Mouse (Mus musculus) MEL (cell line): ENCODE data around the gene Cab39l. TPM values are rescaled to one million over a fixed set of nuclear protein-coding genes. Genes with fewer than 3 reads are reported as not detected.

ENCODE experiments used
- DNase-seq: peaks from one replicate; pipeline ENCODE4 v3.0.0; 2011; ENCODE audit warnings: low read depth, low spot score
- H3K27ac ChIP-seq: 2 replicates; pipeline ENCODE4 v1.5.1; 2012; ENCODE audit warnings: low read depth, mild to moderate bottlenecking, control low read depth, low read length, moderate library complexity; ENCODE audit not compliant: control insufficient read depth
- H3K27me3 ChIP-seq, 2 experiments: fragments of 150-350 bp in 1 of 2; sonication (generic) in 1 of 2; 2 replicates each; pipeline ENCODE4 v1.6.1; 2012; ENCODE audit warnings: low read length in 2 of 2, mild to moderate bottlenecking in 2 of 2, improper control_type of control experiment in 1 of 2, moderate library complexity in 1 of 2; ENCODE audit not compliant: insufficient read depth in 2 of 2, control insufficient read depth in 1 of 2
- H3K36me3 ChIP-seq, 2 experiments: 2 replicates each; pipeline ENCODE4 v1.6.1; 2012 to 2014; ENCODE audit warnings: low read length in 2 of 2, improper control_type of control experiment in 1 of 2, inconsistent platforms in 1 of 2, mild to moderate bottlenecking in 1 of 2; ENCODE audit not compliant: insufficient read depth in 2 of 2, control insufficient read depth in 1 of 2
- H3K4me1 ChIP-seq, 2 experiments: fragments of 150-350 bp in 1 of 2; sonication (generic) in 1 of 2; 2 replicates each; pipeline ENCODE4 v1.6.1; 2012; ENCODE audit warnings: low read length in 2 of 2, improper control_type of control experiment in 1 of 2, mild to moderate bottlenecking in 1 of 2; ENCODE audit not compliant: insufficient read depth in 2 of 2, control insufficient read depth in 1 of 2
- H3K4me3 ChIP-seq, 2 experiments: fragments of 150-350 bp in 1 of 2; sonication (generic) in 1 of 2; 2 replicates each; pipeline ENCODE4 v1.5.1; 2012; ENCODE audit warnings: low read depth in 2 of 2, low read length in 2 of 2, mild to moderate bottlenecking in 2 of 2, moderate library complexity in 2 of 2, control low read depth in 1 of 2, improper control_type of control experiment in 1 of 2; ENCODE audit not compliant: control insufficient read depth in 1 of 2, insufficient read depth in 1 of 2
- H3K79me2 ChIP-seq: 2 replicates; pipeline ENCODE4 v1.6.1; 2012; ENCODE audit warnings: mild to moderate bottlenecking, low read length, moderate library complexity; ENCODE audit not compliant: control insufficient read depth, poor library complexity, insufficient read depth
- H3K9ac ChIP-seq: 2 replicates; pipeline ENCODE4 v1.6.1; 2012; ENCODE audit warnings: low read depth, mild to moderate bottlenecking, control low read depth, low read length, moderate library complexity; ENCODE audit not compliant: control insufficient read depth, poor library complexity, severe bottlenecking
- H3K9me3 ChIP-seq: fragments of 150-350 bp; sonication (generic); replicated peaks from 2 replicates; pipeline ENCODE4 v1.6.1; 2012; ENCODE audit warnings: mild to moderate bottlenecking, low read length, improper control_type of control experiment, moderate library complexity; ENCODE audit not compliant: insufficient read depth
- CHD1 ChIP-seq: IDR thresholded peaks from 2 replicates; pipeline ENCODE4 v1.6.1; 2012; ENCODE audit warnings: low read depth, mild to moderate bottlenecking, inconsistent platforms, low read length, improper control_type of control experiment
- CTCF ChIP-seq, 3 experiments: IDR thresholded peaks in 2 of 3; conservative IDR thresholded peaks in 1 of 3; 2 replicates each; pipeline ENCODE4 v1.5.1; 2011 to 2012; ENCODE audit warnings: low read length in 3 of 3, low read depth in 2 of 3, mild to moderate bottlenecking in 2 of 3, improper control_type of control experiment in 1 of 3, inconsistent platforms in 1 of 3, mixed read lengths in 1 of 3, moderate library complexity in 1 of 3; ENCODE audit not compliant: control insufficient read depth in 1 of 3, insufficient read depth in 1 of 3, poor library complexity in 1 of 3, severe bottlenecking in 1 of 3
- E2F4 ChIP-seq: IDR thresholded peaks from 2 replicates; pipeline ENCODE4 v1.6.1; 2011; ENCODE audit warnings: low read depth, low read length, improper control_type of control experiment, borderline replicate concordance
- ELF1 ChIP-seq: IDR thresholded peaks from 2 replicates; pipeline ENCODE4 v1.6.1; 2014; ENCODE audit warnings: low read depth, mild to moderate bottlenecking, inconsistent platforms, low read length, improper control_type of control experiment, moderate library complexity
- HCFC1 ChIP-seq: IDR thresholded peaks from 2 replicates; pipeline ENCODE4 v1.6.1; 2012; ENCODE audit warnings: low read depth, mild to moderate bottlenecking, inconsistent platforms, low read length, improper control_type of control experiment, moderate library complexity
- JUND ChIP-seq: IDR thresholded peaks from 2 replicates; pipeline ENCODE4 v1.6.1; 2011; ENCODE audit warnings: low read depth, mild to moderate bottlenecking, improper control_type of control experiment, low read length
- KAT2A ChIP-seq: conservative IDR thresholded peaks from 2 replicates; pipeline ENCODE4 v1.6.1; 2012; ENCODE audit warnings: low read depth, low read length, improper control_type of control experiment, inconsistent platforms
- MAFK ChIP-seq: IDR thresholded peaks from 2 replicates; pipeline ENCODE4 v1.6.1; 2011; ENCODE audit warnings: low read depth, mild to moderate bottlenecking, low read length, improper control_type of control experiment, borderline replicate concordance
- MAX ChIP-seq: IDR thresholded peaks from 2 replicates; pipeline ENCODE4 v1.6.1; 2011; ENCODE audit warnings: low read length, improper control_type of control experiment
- MAZ ChIP-seq: IDR thresholded peaks from 2 replicates; pipeline ENCODE4 v1.6.1; 2012; ENCODE audit warnings: low read depth, mild to moderate bottlenecking, inconsistent platforms, low read length, improper control_type of control experiment
- MXI1 ChIP-seq: IDR thresholded peaks from 2 replicates; pipeline ENCODE4 v1.6.1; 2011; ENCODE audit warnings: mild to moderate bottlenecking, low read depth, low read length, improper control_type of control experiment
- MYC ChIP-seq: IDR thresholded peaks from 2 replicates; pipeline ENCODE4 v1.6.1; 2011; ENCODE audit warnings: low read depth, mild to moderate bottlenecking, low read length, improper control_type of control experiment, moderate library complexity
- NELFE ChIP-seq: IDR thresholded peaks from 2 replicates; pipeline ENCODE4 v1.6.1; 2011; ENCODE audit warnings: low read depth, low read length, improper control_type of control experiment
- POLR2AphosphoS2 ChIP-seq: IDR thresholded peaks from 2 replicates; pipeline ENCODE4 v1.6.1; 2011; ENCODE audit warnings: low read length, improper control_type of control experiment
- POLR2AphosphoS5 ChIP-seq: IDR thresholded peaks from 2 replicates; pipeline ENCODE4 v1.6.1; 2012; ENCODE audit warnings: low read depth, borderline replicate concordance, mild to moderate bottlenecking, inconsistent platforms, low read length, moderate library complexity, mixed read lengths
- RAD21 ChIP-seq: IDR thresholded peaks from 2 replicates; pipeline ENCODE4 v1.6.1; 2011; ENCODE audit warnings: mild to moderate bottlenecking, low read depth, low read length, improper control_type of control experiment
- RCOR1 ChIP-seq: IDR thresholded peaks from 2 replicates; pipeline ENCODE4 v1.6.1; 2012; ENCODE audit warnings: low read depth, mild to moderate bottlenecking, inconsistent platforms, low read length, improper control_type of control experiment
- TAL1 ChIP-seq: IDR thresholded peaks from 2 replicates; pipeline ENCODE4 v1.6.1; 2012; ENCODE audit warnings: mild to moderate bottlenecking, inconsistent platforms, low read length, moderate library complexity, mixed read lengths
- TBP ChIP-seq: IDR thresholded peaks from 2 replicates; pipeline ENCODE4 v1.8.0; 2011; ENCODE audit warnings: low read depth, low read length, improper control_type of control experiment
- TCF12 ChIP-seq: IDR thresholded peaks from 2 replicates; pipeline ENCODE4 v1.6.1; 2014; ENCODE audit warnings: low read depth, mild to moderate bottlenecking, inconsistent platforms, low read length, improper control_type of control experiment, moderate library complexity
- UBTF ChIP-seq: IDR thresholded peaks from 2 replicates; pipeline ENCODE4 v1.6.1; 2012; ENCODE audit warnings: low read depth, mild to moderate bottlenecking, inconsistent platforms, low read length, improper control_type of control experiment, moderate library complexity, borderline replicate concordance; ENCODE audit not compliant: insufficient read depth
- USF1 ChIP-seq: IDR thresholded peaks from 2 replicates; pipeline ENCODE4 v1.6.1; 2014; ENCODE audit warnings: low read depth, mild to moderate bottlenecking, inconsistent platforms, low read length, improper control_type of control experiment, moderate library complexity
- USF2 ChIP-seq, 2 experiments: IDR thresholded peaks; 2 replicates each; pipeline ENCODE4 v1.6.1; 2011 to 2012; ENCODE audit warnings: improper control_type of control experiment in 2 of 2, low read length in 2 of 2, borderline replicate concordance in 1 of 2, inconsistent platforms in 1 of 2, low read depth in 1 of 2, mild to moderate bottlenecking in 1 of 2; ENCODE audit not compliant: insufficient read depth in 1 of 2
- ZMIZ1 ChIP-seq: IDR thresholded peaks from 2 replicates; pipeline ENCODE4 v1.6.1; 2012; ENCODE audit warnings: low read depth, mild to moderate bottlenecking, inconsistent platforms, low read length, improper control_type of control experiment, moderate library complexity
- ZNF384 ChIP-seq: IDR thresholded peaks from 2 replicates; pipeline ENCODE4 v1.6.1; 2012; ENCODE audit warnings: low read depth, mild to moderate bottlenecking, inconsistent platforms, low read length, improper control_type of control experiment
- polyA plus RNA-seq, 2 experiments: library from polyadenylated mRNA; stranded (reverse) in 1 of 2; unstranded in 1 of 2; fragments of >175 nt in 1 of 2; fragments of >200 nt in 1 of 2; gene quantifications; 2 replicates each; pipeline versions ENCODE4 v1.2.1 to v1.2.4; 2012; ENCODE audit warnings: low replicate concordance in 2 of 2, low read depth in 1 of 2; ENCODE audit not compliant: insufficient read length in 2 of 2, insufficient read depth in 1 of 2, missing spikeins in 1 of 2
- total RNA-seq: library from RNA; depleted of rRNA; stranded (reverse); fragments of 300-350 nt; gene quantifications from 2 replicates; pipeline ENCODE4 v1.2.3, GENCODE M21; 2012

The Cab39l gene
- total and polyA plus RNA-seq, 3 experiments = 24.2 to 34.0 TPM; not detected in 1

- H3K9me3 ChIP-seq = no peaks in the 10 kb centered on the region
- no peaks in the 10 kb centered on the region for H3K79me2 ChIP-seq
- no peaks in the 10 kb centered on the region for H3K4me1 ChIP-seq
- H3K36me3 ChIP-seq = no peaks in the 10 kb centered on the region
- H3K27ac ChIP-seq = no peak overlapping the region
- H3K4me3 ChIP-seq = no peak overlapping the region
- DNase-seq = no peak
- no peaks in the 10 kb centered on the region for H3K27me3 ChIP-seq
- no peak overlapping the region for H3K9ac ChIP-seq
- TF ChIP-seq TBP (no peak), UBTF (no peak), ZMIZ1 (no peak), E2F4 (no peak), CHD1 (no peak), KAT2A (no peak), POLR2AphosphoS5 (no peak), CTCF (IDR thresholded peaks at IDR 0.05 in 2 of 3, conservative IDR thresholded peaks at IDR 0.05 in 1 of 3; ENCODE audit: control insufficient read depth in 1 of 3, insufficient read depth in 1 of 3, low read depth in 2 of 3, low read length in 3 of 3, poor library complexity in 1 of 3, severe bottlenecking in 1 of 3) (no peak), MAFK (no peak), JUND (no peak), ZNF384 (no peak), MAX (no peak), RCOR1 (no peak), USF1 (no peak), USF2 (IDR thresholded peaks at IDR 0.05; ENCODE audit: borderline replicate concordance in 1 of 2, insufficient read depth in 1 of 2, low read depth in 1 of 2, low read length in 2 of 2) (no peak), TCF12 (no peak), POLR2AphosphoS2 (no peak), MYC (no peak), NELFE (no peak)
Measured at GRCm38 (mm10) chr14:59548532-59548931, 107.8 kb downstream of the Cab39l start.

DNA sequence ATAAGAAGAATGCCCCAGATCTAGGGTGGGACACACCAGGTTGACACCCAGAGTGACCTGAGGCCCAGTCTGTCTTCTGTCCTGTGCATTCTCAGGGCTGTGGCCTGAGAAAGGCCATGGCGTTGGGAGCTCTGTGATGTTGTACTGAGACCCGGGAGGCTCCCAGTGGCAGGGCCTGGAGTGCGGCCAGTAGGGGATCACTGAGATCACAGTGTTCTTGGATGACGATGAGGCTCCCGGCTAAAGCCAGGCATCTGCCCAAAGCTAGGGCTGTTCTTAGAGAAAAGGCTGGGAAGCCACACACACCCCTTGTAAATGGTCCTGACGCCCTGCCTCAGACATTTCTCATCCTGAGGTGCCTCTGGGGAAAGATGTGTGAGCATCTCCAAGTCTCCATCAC, 108.3 kb downstream of the Cab39l start:
- Histone ChIP-seq H3K36me3 (no peaks in the 10 kb centered on the region), H3K4me1 (no peaks in the 10 kb centered on the region), H3K79me2 (no peaks in the 10 kb centered on the region), H3K4me3 (no peak overlapping the region), H3K9ac (no peak overlapping the region), H3K27ac (no peak overlapping the region), H3K27me3 (no peaks in the 10 kb centered on the region), H3K9me3 (no peaks in the 10 kb centered on the region)
- TF ChIP-seq RAD21 = no peak
- no peak for TF ChIP-seq CTCF (IDR thresholded peaks at IDR 0.05 in 2 of 3, conservative IDR thresholded peaks at IDR 0.05 in 1 of 3; ENCODE audit: control insufficient read depth in 1 of 3, insufficient read depth in 1 of 3, low read depth in 2 of 3, low read length in 3 of 3, poor library complexity in 1 of 3, severe bottlenecking in 1 of 3)
- TF ChIP-seq MXI1 = no peak
- no peak for TF ChIP-seq NELFE
- no peak for TF ChIP-seq USF1
- no peak for TF ChIP-seq HCFC1
- TF ChIP-seq ELF1 = no peak
- TF ChIP-seq MAZ = no peak
- TF ChIP-seq MYC = no peak
- no peak for TF ChIP-seq KAT2A
- TF ChIP-seq TAL1 = no peak
- no peak for DNase-seq
